Mouse (Mus musculus) adrenal gland, postnatal 14 days (tissue): ENCODE measurements around the gene Tmem202. TPM values are rescaled to one million over a fixed set of nuclear protein-coding genes. Genes with fewer than 3 reads are reported as not detected.
A peak's percentile ranks its signal among the peaks of the same experiment; 100 is the strongest.

ENCODE experiments used
- DNase-seq: peaks from one replicate; pipeline ENCODE4 v3.0.0; 2021; ENCODE audit warnings: mixed read lengths
- long read RNA-seq, 2 experiments: library from polyadenylated mRNA; stranded (forward); transcript quantifications; one replicate each; pipeline ENCODE4 v2.0.0; 2021
- total RNA-seq: library from RNA; stranded (reverse); gene quantifications from 2 replicates; pipeline ENCODE4 v1.2.3, GENCODE M21; 2021

Tmem202 gene
- total RNA-seq, result 0.82 and 1.7 TPM in 2 replicates
- long read RNA-seq, experiment 1, partial matches to known transcripts, result 0 of 5 reads
- long read RNA-seq, experiment 1, other reads (novel, unspliced or antisense), result 5 of 5 reads
- long read RNA-seq, experiment 2, partial matches to known transcripts, result 0 of 7 reads
- long read RNA-seq, experiment 2, other reads (novel, unspliced or antisense), result 7 of 7 reads

GRCm38 (mm10) chr9:59539441-59540137 lies at the start of gene Tmem202, which contains the start of gene Hexa:
TSS of gene Tmem202 (minus strand) at chr9:59539847.
TSS of gene Hexa (plus strand) at chr9:59539540.
- DNase-seq, result peak; percentile 91

- peak; percentile 17 for DNase-seq
Observed at GRCm38 (mm10) chr9:59588710-59589671, 49.3 kb upstream of the Tmem202 start.

- no peak for DNase-seq
Observed at GRCm38 (mm10) chr9:59588252-59588651, 48.6 kb upstream of the Tmem202 start.

- DNase-seq, result peak; percentile 85
Observed at GRCm38 (mm10) chr9:59584871-59585308, 45.2 kb upstream of the Tmem202 start.

GRCm38 (mm10) chr9:59578505-59578867 lies 38.8 kb upstream of the Tmem202 start:
- no peak for DNase-seq

- DNase-seq, result peak; percentile 94
Observed at GRCm38 (mm10) chr9:59577844-59578504, 38.3 kb upstream of the Tmem202 start, which contains the start of gene Celf6. TSS of gene Celf6 (plus strand) at chr9:59577917.

GRCm38 (mm10) chr9:59577401-59577800 lies 37.8 kb upstream of the Tmem202 start:
- DNase-seq, result no peak

- DNase-seq, result no peak
Observed at GRCm38 (mm10) chr9:59571852-59572251, 32.2 kb upstream of the Tmem202 start.

GRCm38 (mm10) chr9:59567111-59567510 lies 27.5 kb upstream of the Tmem202 start:
- peak; percentile 79 for DNase-seq

- DNase-seq, result peak; percentile 92
Observed at GRCm38 (mm10) chr9:59565600-59565999, 26.0 kb upstream of the Tmem202 start.

- no peak for DNase-seq
Observed at GRCm38 (mm10) chr9:59553719-59554118, 14.1 kb upstream of the Tmem202 start.

GRCm38 (mm10) chr9:59552610-59553009 lies 13.0 kb upstream of the Tmem202 start:
- DNase-seq, result no peak

GRCm38 (mm10) chr9:59551620-59552031 lies 12.0 kb upstream of the Tmem202 start:
- peak; percentile 70 for DNase-seq

GRCm38 (mm10) chr9:59551017-59551416 lies 11.4 kb upstream of the Tmem202 start:
- DNase-seq, result no peak

- DNase-seq, result no peak
Observed at GRCm38 (mm10) chr9:59550077-59550476, 10.4 kb upstream of the Tmem202 start.

- no peak for DNase-seq
Observed at GRCm38 (mm10) chr9:59548961-59549487, 9.4 kb upstream of the Tmem202 start.

- no peak for DNase-seq
Observed at GRCm38 (mm10) chr9:59547869-59548268, 8.2 kb upstream of the Tmem202 start.

- DNase-seq, result no peak
Observed at GRCm38 (mm10) chr9:59544739-59545138, 5.1 kb upstream of the Tmem202 start.

- no peak for DNase-seq
Observed at GRCm38 (mm10) chr9:59542766-59543324, 3.2 kb upstream of the Tmem202 start.

GRCm38 (mm10) chr9:59541617-59542016 lies 2.0 kb upstream of the Tmem202 start:
- DNase-seq, result no peak

GRCm38 (mm10) chr9:59537651-59538050 lies 2.0 kb downstream of the Tmem202 start:
- DNase-seq, result peak; percentile 73
